Mouse (Mus musculus) heart, embryonic 15.5 days (tissue): ENCODE measurements around the gene Hoxa5. TPM values are rescaled to one million over a fixed set of nuclear protein-coding genes. Genes with fewer than 3 reads are reported as not detected.

Source experiments
- ATAC-seq: fragments of 200-750 bp; cut with Nextera tagmentation; replicated peaks from 2 replicates; pipeline ENCODE4 v1.8.0; 2017; ENCODE audit warnings: low read depth, moderate TSS enrichment; ENCODE audit not compliant: insufficient number of reproducible peaks, insufficient read depth, low FRiP score
- H3K27ac ChIP-seq: fragments of 300-500 bp; sonication (generic); 2 replicates; pipeline ENCODE4 v1.5.1; 2015; ENCODE audit warnings: mild to moderate bottlenecking, inconsistent platforms
- H3K27me3 ChIP-seq: fragments of 300-500 bp; sonication (generic); 2 replicates; pipeline ENCODE4 v1.6.1; 2015; ENCODE audit warnings: inconsistent platforms
- H3K36me3 ChIP-seq: fragments of 300-500 bp; sonication (generic); 2 replicates; pipeline ENCODE4 v1.6.1; 2015; ENCODE audit warnings: mild to moderate bottlenecking, inconsistent platforms
- H3K4me1 ChIP-seq: fragments of 300-500 bp; sonication (generic); replicated peaks from 2 replicates; pipeline ENCODE4 v1.6.1; 2015; ENCODE audit warnings: inconsistent platforms
- H3K4me2 ChIP-seq: fragments of 300-500 bp; sonication (generic); 2 replicates; pipeline ENCODE4 v1.6.1; 2015; ENCODE audit warnings: inconsistent platforms, mild to moderate bottlenecking, moderate library complexity
- H3K4me3 ChIP-seq: fragments of 300-500 bp; sonication (generic); 2 replicates; pipeline ENCODE4 v1.5.1; 2015; ENCODE audit warnings: mild to moderate bottlenecking, inconsistent platforms
- H3K9ac ChIP-seq: fragments of 300-500 bp; sonication (generic); 2 replicates; pipeline ENCODE4 v1.6.1; 2015; ENCODE audit warnings: mild to moderate bottlenecking, inconsistent platforms
- H3K9me3 ChIP-seq: fragments of 300-500 bp; sonication (generic); replicated peaks from 2 replicates; pipeline ENCODE4 v1.6.1; 2016; ENCODE audit warnings: inconsistent platforms
- WGBS: fragments of 180-500 bp; shearing (Covaris S2); methylation state at CpG from one replicate; pipeline ENCODE4 v1.1.7; 2015; ENCODE audit warnings: mixed read lengths; 5-methylcytosine and 5-hydroxymethylcytosine counted together
- polyA plus RNA-seq: library from polyadenylated mRNA; unstranded; fragments of >200 nt; fragmentation: Nextera tagmentation; extraction: Ambion mirVana; gene quantifications from 2 replicates; pipeline ENCODE4 v1.2.1, GENCODE M21; 2015

The Hoxa5 gene
- polyA plus RNA-seq, 1 experiment from 2014 or later, result 2.3 TPM

DNA sequence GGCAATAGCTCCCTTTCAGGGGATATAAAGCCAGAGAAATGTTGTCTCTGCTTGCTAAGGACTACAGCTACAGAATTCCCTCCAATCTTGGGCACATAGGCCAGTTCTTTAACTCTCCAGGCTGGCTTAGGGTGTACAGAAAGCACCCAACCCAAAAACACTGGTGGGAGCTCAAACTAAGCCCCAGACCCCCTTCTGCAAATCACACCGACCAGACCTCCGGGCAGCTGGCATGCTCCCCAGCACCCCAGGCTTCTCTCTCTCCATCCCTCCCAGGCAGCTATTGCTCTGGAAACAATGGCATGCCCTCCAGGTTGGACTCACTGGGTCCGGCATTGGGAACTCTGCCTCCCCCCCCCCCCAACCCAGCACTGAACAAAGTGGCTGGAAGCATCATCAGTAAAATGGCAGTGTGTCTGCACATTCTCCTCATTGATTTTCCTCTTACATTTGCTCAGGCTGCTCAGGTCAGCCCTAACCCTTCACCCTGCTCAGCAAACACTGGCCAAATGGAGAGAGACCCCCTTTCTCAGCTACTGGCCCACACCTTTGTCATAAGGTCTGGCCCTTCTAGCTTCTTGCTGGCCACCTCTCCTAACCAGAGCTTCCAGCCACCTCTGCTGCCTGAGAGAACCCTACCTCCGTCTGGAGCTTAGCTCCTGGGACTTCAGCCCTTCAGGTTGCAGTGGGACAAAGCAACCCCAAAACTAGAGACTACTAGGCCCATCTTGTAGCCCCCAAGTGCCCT is 25.3 kb downstream of the Hoxa5 start:
- Histone ChIP-seq H3K4me1 (0 out of 2 replicates have a peak, but pooled peaks cover 2% of the 10 kb centered on the region), H3K4me3 (peak overlapping the region; percentile 51), H3K27ac (peak overlapping the region; percentile 28; the same call in 1 of the 2 replicates), H3K9me3 (no peaks in the 10 kb centered on the region), H3K27me3 (peaks cover 99% of the 10 kb centered on the region), H3K4me2 (peak overlapping the region; percentile 34), H3K36me3 (no peaks in the 10 kb centered on the region), H3K9ac (peak overlapping the region; percentile 3; the same call in 1 of the 2 replicates)
- WGBS, result 11% methylated on average over 4 of the region's 4 CpGs
- ATAC-seq, result no peak

- H3K4me1 ChIP-seq, result peaks cover 4% of the 10 kb centered on the region
- H3K4me3 ChIP-seq, result peak overlapping the region; percentile 51
- ATAC-seq, result no peak
- WGBS, result 8% methylated on average over 9 of the region's 9 CpGs
- no peak overlapping the region for H3K27ac ChIP-seq
- H3K4me2 ChIP-seq, result peak overlapping the region; percentile 37
- peaks cover 99% of the 10 kb centered on the region for H3K27me3 ChIP-seq
- H3K9me3 ChIP-seq, result no peaks in the 10 kb centered on the region
- H3K36me3 ChIP-seq, result no peaks in the 10 kb centered on the region
- peak overlapping the region; percentile 21; the same call in 1 of the 2 replicates for H3K9ac ChIP-seq
Measured at GRCm38 (mm10) chr6:52177806-52178205, 26.6 kb downstream of the Hoxa5 start.

DNA sequence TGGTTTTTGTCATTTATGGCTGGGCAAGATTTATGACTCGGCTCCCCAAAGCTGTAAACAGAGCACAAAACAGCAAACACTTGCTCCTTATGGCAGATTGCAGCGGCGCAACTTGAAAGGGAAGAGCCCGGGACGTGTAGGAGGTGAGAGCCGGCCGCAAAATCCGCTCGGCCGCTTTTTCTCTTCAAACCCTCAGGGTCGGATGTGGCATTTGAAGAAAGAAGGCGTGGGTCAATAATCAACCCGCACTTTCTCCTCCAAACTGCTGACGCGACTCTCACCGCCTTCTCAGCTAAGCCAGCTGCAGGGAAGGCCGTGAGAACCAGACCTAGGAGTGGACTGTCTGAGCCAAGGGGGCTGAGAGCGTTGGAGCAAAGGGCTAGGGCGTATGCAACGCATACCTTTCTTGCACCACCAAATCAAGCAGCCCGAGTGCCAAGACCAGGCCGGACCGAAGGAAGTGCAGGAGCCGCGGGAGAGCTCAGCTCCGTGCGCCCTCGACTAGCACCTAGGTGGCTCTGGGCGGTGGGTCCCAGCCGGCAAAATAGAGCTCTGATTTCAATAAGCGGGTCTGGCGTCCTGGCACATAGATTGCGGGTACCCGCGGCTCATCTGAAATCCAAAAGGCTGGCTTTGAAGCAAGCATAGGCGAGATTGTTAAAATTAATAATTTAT is 27.2 kb downstream of the Hoxa5 start, which contains the start of gene 5730596B20Rik:
5730596B20Rik (plus strand) TSS at position 438 of the 675 bp plus-strand sequence.
- peak within 1 kb of the TSS; percentile 38 for H3K9ac ChIP-seq
- 3% methylated on average over 36 of the region's 36 CpGs for WGBS
- H3K27ac ChIP-seq, result peak within 1 kb of the TSS; percentile 68

DNA sequence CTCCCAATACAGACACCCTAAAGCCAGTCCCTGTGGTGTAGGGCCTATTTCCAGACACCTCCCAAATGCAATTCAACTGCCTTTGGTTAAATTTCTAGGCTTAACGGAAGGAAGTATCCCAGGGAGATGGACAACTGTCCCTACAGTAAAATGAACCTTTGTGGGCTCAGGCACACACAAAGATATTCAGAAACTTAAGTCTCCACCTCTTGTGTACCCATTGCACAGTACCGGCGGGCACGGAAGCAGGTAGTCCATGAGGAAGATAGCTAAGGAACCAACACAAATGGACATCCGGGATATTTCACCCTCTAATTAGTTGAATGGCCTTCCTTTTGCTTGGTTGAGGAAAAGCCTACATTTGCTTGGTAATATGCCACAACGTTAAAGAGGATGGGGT is 28.0 kb downstream of the Hoxa5 start:
- Histone ChIP-seq H3K4me1 (peaks cover 11% of the 10 kb centered on the region), H3K36me3 (no peaks in the 10 kb centered on the region), H3K9ac (no peak overlapping the region), H3K4me2 (peak overlapping the region; percentile 37), H3K27ac (peak overlapping the region; percentile 68), H3K9me3 (no peaks in the 10 kb centered on the region), H3K27me3 (peaks cover 99% of the 10 kb centered on the region), H3K4me3 (peak overlapping the region; percentile 51)
- 2% methylated on average over 6 of the region's 6 CpGs for WGBS
- no peak for ATAC-seq

More for the DNA sequence above, 27.2 kb downstream of the Hoxa5 start, which contains the start of gene 5730596B20Rik:
- peaks cover 10% of the 10 kb centered on the region for H3K4me1 ChIP-seq
- H3K27me3 ChIP-seq, result peaks cover 99% of the 10 kb centered on the region
- peak within 1 kb of the TSS; percentile 51 for H3K4me3 ChIP-seq
- H3K4me2 ChIP-seq, result peak within 1 kb of the TSS; percentile 37
- H3K9me3 ChIP-seq, result no peaks in the 10 kb centered on the region
- ATAC-seq, result no peak
- no peaks in the 10 kb centered on the region for H3K36me3 ChIP-seq

DNA sequence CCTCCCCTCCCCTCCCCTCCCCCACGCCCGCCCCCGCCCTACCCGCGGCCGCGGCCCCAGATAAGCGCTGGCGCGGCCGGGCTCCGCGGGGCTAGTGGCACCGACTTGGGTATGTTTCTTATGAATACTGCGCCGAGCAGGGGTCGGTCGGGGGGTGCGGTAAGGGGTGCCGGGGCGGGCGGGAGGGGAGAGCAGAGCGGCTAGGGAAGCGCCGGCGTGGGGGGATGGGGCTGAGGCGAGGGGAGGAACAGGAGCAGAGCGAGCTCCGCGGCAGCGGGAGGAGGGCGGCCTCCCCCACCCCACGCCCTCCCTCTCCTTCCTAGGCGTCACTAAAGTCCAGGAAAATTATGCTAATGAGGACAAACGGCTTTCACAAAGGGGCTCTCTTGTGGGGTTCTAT is 28.5 kb downstream of the Hoxa5 start:
- Histone ChIP-seq H3K4me2 (peak overlapping the region; percentile 37), H3K4me3 (peak overlapping the region; percentile 51), H3K27ac (peak overlapping the region; percentile 80), H3K9me3 (no peaks in the 10 kb centered on the region), H3K27me3 (peaks cover 99% of the 10 kb centered on the region), H3K36me3 (no peaks in the 10 kb centered on the region), H3K9ac (peak overlapping the region; percentile 52; the same call in 1 of the 2 replicates), H3K4me1 (peaks cover 11% of the 10 kb centered on the region)
- 0% methylated on average over 11 of the region's 35 CpGs for WGBS
- ATAC-seq, result no peak

DNA sequence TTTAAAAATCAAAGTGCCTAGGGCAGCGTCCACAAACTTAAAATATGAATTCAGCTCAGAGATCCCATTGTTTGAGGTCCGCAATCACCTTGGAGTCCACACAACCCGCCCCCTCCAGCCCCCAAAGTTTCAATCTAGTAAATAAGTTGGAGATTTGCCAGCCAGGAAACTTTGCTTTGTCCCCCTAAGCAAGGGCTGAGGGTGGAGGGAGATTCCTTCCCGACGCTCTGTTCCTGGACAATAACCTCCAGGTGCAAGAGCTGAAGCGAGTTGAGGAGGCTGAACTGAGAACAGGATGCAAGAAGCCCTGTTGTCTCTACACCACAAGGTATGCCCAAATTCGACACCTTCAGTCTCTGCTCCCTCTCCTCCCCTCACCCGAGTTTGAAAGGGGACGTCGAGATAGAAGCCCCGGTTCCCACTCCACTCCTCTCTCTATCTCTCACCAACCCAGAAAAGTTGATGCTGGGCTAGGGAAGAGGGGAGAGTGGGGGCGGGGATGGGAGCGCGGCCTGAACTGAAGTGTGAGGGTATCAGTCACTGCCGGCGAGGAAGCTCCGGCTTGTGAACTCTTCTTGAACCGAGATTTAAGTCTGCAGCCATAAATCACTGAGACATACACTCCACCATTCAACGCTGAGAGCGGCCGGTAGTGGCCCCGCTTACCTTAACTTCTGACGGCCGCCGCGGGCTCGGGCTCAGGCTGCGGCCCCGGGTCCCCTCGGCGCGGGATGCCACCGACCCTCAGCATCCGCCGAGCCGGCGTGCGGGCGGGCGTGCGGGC is 29.2 kb downstream of the Hoxa5 start:
- H3K36me3 ChIP-seq, result no peaks in the 10 kb centered on the region
- H3K27ac ChIP-seq, result peak overlapping the region; percentile 80
- H3K9ac ChIP-seq, result peak overlapping the region; percentile 52
- H3K27me3 ChIP-seq, result peaks cover 99% of the 10 kb centered on the region
- H3K4me3 ChIP-seq, result peak overlapping the region; percentile 51
- peaks cover 15% of the 10 kb centered on the region for H3K4me1 ChIP-seq
- ATAC-seq, result no peak
- no peaks in the 10 kb centered on the region for H3K9me3 ChIP-seq
- peak overlapping the region; percentile 37 for H3K4me2 ChIP-seq
- WGBS, result 3% methylated on average over 40 of the region's 41 CpGs

GRCm38 (mm10) chr6:52173648-52174047 is 30.7 kb downstream of the Hoxa5 start:
- H3K36me3 ChIP-seq, result no peaks in the 10 kb centered on the region
- peak overlapping the region; percentile 44; the same call in 1 of the 2 replicates for H3K4me2 ChIP-seq
- H3K4me3 ChIP-seq, result peak overlapping the region; percentile 32; the same call in 1 of the 2 replicates
- H3K4me1 ChIP-seq, result peaks cover 20% of the 10 kb centered on the region
- WGBS, result 8% methylated on average over 4 of the region's 4 CpGs
- peaks cover 96% of the 10 kb centered on the region for H3K27me3 ChIP-seq
- H3K9me3 ChIP-seq, result no peaks in the 10 kb centered on the region
- no peak overlapping the region for H3K9ac ChIP-seq
- peak overlapping the region; percentile 70; the same call in 1 of the 2 replicates for H3K27ac ChIP-seq
- no peak for ATAC-seq

- Histone ChIP-seq H3K4me1 (peaks cover 21% of the 10 kb centered on the region), H3K27ac (peak overlapping the region; percentile 70; the same call in 1 of the 2 replicates), H3K36me3 (no peaks in the 10 kb centered on the region), H3K9me3 (no peaks in the 10 kb centered on the region), H3K9ac (no peak overlapping the region), H3K27me3 (peaks cover 96% of the 10 kb centered on the region), H3K4me2 (peak overlapping the region; percentile 44), H3K4me3 (peak overlapping the region; percentile 32)
- peak; percentile 20 for ATAC-seq
- under 1% methylated on average over 35 of the region's 35 CpGs for WGBS
Measured at GRCm38 (mm10) chr6:52172501-52172900, 31.9 kb downstream of the Hoxa5 start.

DNA sequence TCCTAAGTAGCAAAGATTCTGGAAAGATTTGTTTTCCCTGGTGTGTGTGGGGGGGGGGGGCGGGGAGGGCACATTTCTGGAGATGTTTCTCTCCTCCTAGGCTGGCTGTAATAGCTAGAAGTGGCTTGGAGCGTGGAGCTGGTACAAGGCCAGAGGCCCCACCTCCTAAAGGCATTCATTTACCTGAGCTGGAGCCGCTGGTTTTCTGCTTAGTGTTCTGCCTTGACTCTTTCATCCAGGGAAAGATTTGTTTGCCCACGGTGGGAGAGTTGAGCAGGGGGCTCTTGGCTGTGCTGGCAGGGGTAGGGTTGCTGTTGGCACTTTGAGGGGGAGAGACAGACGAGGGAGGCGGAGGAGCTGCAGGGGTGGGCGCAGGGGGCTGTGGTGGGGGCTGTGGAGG is 32.4 kb downstream of the Hoxa5 start:
- 22% methylated on average over 7 of the region's 7 CpGs for WGBS
- no peak overlapping the region for H3K9ac ChIP-seq
- peak overlapping the region; percentile 58; the same call in 1 of the 2 replicates for H3K27ac ChIP-seq
- peak overlapping the region; percentile 32; the same call in 1 of the 2 replicates for H3K4me3 ChIP-seq
- H3K36me3 ChIP-seq, result no peaks in the 10 kb centered on the region
- H3K27me3 ChIP-seq, result peaks cover 96% of the 10 kb centered on the region
- peak overlapping the region; percentile 44 for H3K4me2 ChIP-seq
- H3K9me3 ChIP-seq, result no peaks in the 10 kb centered on the region
- peaks cover 21% of the 10 kb centered on the region for H3K4me1 ChIP-seq
- ATAC-seq, result no peak

- no peak for ATAC-seq
- Histone ChIP-seq H3K9ac (no peak overlapping the region), H3K4me1 (peaks cover 21% of the 10 kb centered on the region), H3K9me3 (no peaks in the 10 kb centered on the region), H3K27me3 (peaks cover 96% of the 10 kb centered on the region), H3K4me3 (no peak overlapping the region), H3K36me3 (no peaks in the 10 kb centered on the region), H3K27ac (peak overlapping the region; percentile 37), H3K4me2 (peak overlapping the region; percentile 44; the same call in 1 of the 2 replicates)
- WGBS, result 12% methylated on average over 4 of the region's 4 CpGs
Measured at GRCm38 (mm10) chr6:52171331-52171730, 33.1 kb downstream of the Hoxa5 start.

DNA sequence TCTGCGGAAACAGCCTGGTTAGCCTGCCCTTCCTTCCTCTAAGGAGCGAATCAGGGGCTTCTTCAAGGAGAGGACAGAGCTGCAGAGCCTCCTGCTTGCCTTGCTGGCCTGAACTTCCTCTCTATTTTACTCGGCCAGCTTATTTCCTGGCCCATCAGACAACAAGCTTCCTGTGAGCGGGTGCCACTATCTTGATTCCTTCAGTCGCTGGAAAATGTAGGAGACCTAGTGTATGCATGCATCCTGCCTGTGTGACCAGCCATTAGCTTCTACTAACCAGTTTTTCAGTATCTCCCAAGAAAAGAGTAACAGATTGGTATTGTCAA is 33.5 kb downstream of the Hoxa5 start:
- no peak overlapping the region for H3K4me3 ChIP-seq

More for the DNA sequence above, 33.5 kb downstream of the Hoxa5 start:
- Histone ChIP-seq H3K27ac (peak overlapping the region; percentile 37), H3K9ac (no peak overlapping the region), H3K9me3 (no peaks in the 10 kb centered on the region), H3K27me3 (peaks cover 96% of the 10 kb centered on the region), H3K4me2 (peak overlapping the region; percentile 45; the same call in 1 of the 2 replicates), H3K4me1 (peaks cover 21% of the 10 kb centered on the region), H3K36me3 (no peaks in the 10 kb centered on the region)
- ATAC-seq, result no peak
- WGBS, result 6% methylated on average over 5 of the region's 5 CpGs
